In the genomic region with DNA sequence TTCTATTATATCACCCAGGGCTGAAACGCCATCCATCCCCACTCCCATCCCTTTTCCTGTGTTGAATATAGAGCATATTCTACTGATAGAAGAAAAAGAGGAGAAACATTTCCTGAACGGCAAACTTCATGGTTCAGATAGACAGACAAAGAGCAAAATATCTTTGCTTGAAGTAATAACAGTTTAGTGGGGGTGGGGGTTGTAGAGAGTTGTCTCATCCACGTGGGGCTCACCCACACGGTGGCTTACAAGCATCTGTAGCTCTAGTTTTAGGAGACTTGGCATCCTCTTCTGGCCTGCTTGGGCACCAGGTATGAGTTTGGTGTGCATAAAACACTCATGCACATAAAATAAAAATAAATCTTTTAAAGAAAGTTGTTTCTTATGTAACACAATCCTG, we compare ENCODE assay signal across 8 mouse cellular contexts. TPM values are rescaled to one million over a fixed set of nuclear protein-coding genes. Genes with fewer than 3 reads are reported as not detected.
DNase-seq lines count a peak whose midpoint lies in the region; ATAC-seq and TF ChIP-seq lines count a peak whose summit lies in the region.

No protein-coding gene starts in this region.

- peak overlapping the region; percentile 99 for H3K9ac ChIP-seq in heart, embryonic 12.5 days
- 0 out of 2 replicates have a peak overlapping the region, but pooled peaks have one; percentile 85 for H3K9ac ChIP-seq in CH12.LX (ENCODE audit: insufficient read depth, low read depth)
- H3K9ac ChIP-seq in forebrain, embryonic 14.5 days (ENCODE audit: low read length), result peak overlapping the region; percentile 100
- H3K9ac ChIP-seq in liver, embryonic 15.5 days, result no peak overlapping the region

- H3K79me2 ChIP-seq in CH12.LX (replicated peaks; ENCODE audit: control insufficient read depth, extremely low read depth, insufficient read depth, poor library complexity, severe bottlenecking), result peaks cover 14% of the 10 kb centered on the region

- no peak for TF ChIP-seq EP300 in CH12.LX (IDR thresholded peaks at IDR 0.05; ENCODE audit: low read length)

- dilution Hi-C loops in CH12.LX (cut with MboI; ENCODE audit: extremely low pct_ligation_motif_present, extremely low pct_unique_long_range_greater_than_20kb, low sequenced_read_pairs), result no loop called here

- no peaks in the 10 kb centered on the region for H3K27me3 ChIP-seq in heart, embryonic 12.5 days (replicated peaks)
- H3K27me3 ChIP-seq in CH12.LX (replicated peaks), result no peaks in the 10 kb centered on the region
- H3K27me3 ChIP-seq in forebrain, embryonic 14.5 days (replicated peaks; ENCODE audit: control insufficient read depth, insufficient read depth, low read length), result no peaks in the 10 kb centered on the region
- H3K27me3 ChIP-seq in liver, embryonic 15.5 days, result peaks cover 51% of the 10 kb centered on the region

- no peaks in the 10 kb centered on the region for H3K36me3 ChIP-seq in heart, embryonic 12.5 days
- H3K36me3 ChIP-seq in CH12.LX (replicated peaks in 1 of 2; ENCODE audit: control insufficient read depth in 1 of 2, insufficient read depth in 1 of 2, low read length in 1 of 2), result no peaks in the 10 kb centered on the region
- no peaks in the 10 kb centered on the region; the same call in 1 of the 2 replicates for H3K36me3 ChIP-seq in forebrain, embryonic 14.5 days (ENCODE audit: control insufficient read depth, insufficient read depth, low read length)
- H3K36me3 ChIP-seq in liver, embryonic 15.5 days (replicated peaks), result no peaks in the 10 kb centered on the region

- peak overlapping the region; percentile 71 for H3K4me2 ChIP-seq in heart, embryonic 12.5 days
- no peak overlapping the region; the same call in 1 of the 2 replicates for H3K4me2 ChIP-seq in CH12.LX (ENCODE audit: insufficient read depth, low read depth, poor library complexity, severe bottlenecking)
- H3K4me2 ChIP-seq in forebrain, embryonic 14.5 days (ENCODE audit: low read length), result peak overlapping the region; percentile 61
- H3K4me2 ChIP-seq in liver, embryonic 15.5 days, result peak overlapping the region; percentile 91; the same call in 1 of the 2 replicates

- no peak for TF ChIP-seq CTCF in CH12.LX (conservative IDR thresholded peaks at IDR 0.05 in 1 of 2, IDR thresholded peaks at IDR 0.05 in 1 of 2; ENCODE audit: low read depth in 2 of 2, low read length in 2 of 2)

- WGBS in heart, embryonic 12.5 days, result 31% methylated on average over 4 of the region's 4 CpGs
- 24% methylated on average over 4 of the region's 4 CpGs for WGBS in forebrain, embryonic 14.5 days
- 34% methylated on average over 4 of the region's 4 CpGs for WGBS in liver, embryonic 15.5 days (ENCODE audit: insufficient replicate concordance)

- H3K4me3 ChIP-seq in heart, embryonic 12.5 days, result peak overlapping the region; percentile 97
- no peak overlapping the region for H3K4me3 ChIP-seq in CH12.LX (replicated peaks in 1 of 3; ENCODE audit: low read depth in 2 of 3, low read length in 2 of 3, poor library complexity in 1 of 3)
- peak overlapping the region; percentile 94 for H3K4me3 ChIP-seq in forebrain, embryonic 14.5 days (ENCODE audit: low read depth, low read length)
- H3K4me3 ChIP-seq in liver, embryonic 15.5 days (replicated peaks), result peak overlapping the region; percentile 66; the same call in 1 of the 2 replicates

- intact Hi-C loops in heart, postnatal 36 days (cut with DNase I), result loop anchor here (2.0 to 5.0 kb wide), 2 partner anchors 22 to 113 kb away; no protein-coding TSS in a partner anchor

- in situ Hi-C loops in CH12.LX (cut with MboI; ENCODE audit: low pct_ligation_motif_present, low pct_unique_long_range_greater_than_20kb, low sequenced_read_pairs), result loop anchor here (5.0 kb wide), 1 partner anchor 33 kb away; no protein-coding TSS in a partner anchor

- peak overlapping the region; percentile 94; the same call in 1 of the 2 replicates for H3K27ac ChIP-seq in heart, embryonic 12.5 days (ENCODE audit: poor library complexity, severe bottlenecking)
- no peak overlapping the region for H3K27ac ChIP-seq in CH12.LX (ENCODE audit: insufficient read depth, low read depth)
- peak overlapping the region; percentile 94 for H3K27ac ChIP-seq in forebrain, embryonic 14.5 days (ENCODE audit: low read depth, low read length)
- no peak overlapping the region for H3K27ac ChIP-seq in liver, embryonic 15.5 days (replicated peaks)

- peaks cover 29% of the 10 kb centered on the region for H3K4me1 ChIP-seq in heart, embryonic 12.5 days (replicated peaks)
- peaks cover 26 to 60% of the 10 kb centered on the region in 2 experiments for H3K4me1 ChIP-seq in CH12.LX (ENCODE audit: control insufficient read depth in 1 of 2, insufficient read depth in 2 of 2)
- peaks cover 5% of the 10 kb centered on the region for H3K4me1 ChIP-seq in forebrain, embryonic 14.5 days (ENCODE audit: control insufficient read depth, insufficient read depth, low read length)
- H3K4me1 ChIP-seq in liver, embryonic 15.5 days (replicated peaks), result peaks cover 34% of the 10 kb centered on the region

- DNase-seq in heart, postnatal 36 days, result no peak
- DNase-seq in CH12.LX (ENCODE audit: extremely low read depth), result no peak
- peak; percentile 12 for DNase-seq in forebrain, embryonic 14.5 days (ENCODE audit: low spot score)
- no peak for DNase-seq in retina, postnatal 1 day
- no peak for DNase-seq in layer of hippocampus, postnatal 14 days (ENCODE audit: low spot score in 2 of 2)
- DNase-seq in adrenal gland, postnatal 10 days, result no peak

- TF ChIP-seq POLR2A in CH12.LX (IDR thresholded peaks at IDR 0.05; ENCODE audit: low read depth, low read length), result no peak

- no peak for TF ChIP-seq RAD21 in CH12.LX (IDR thresholded peaks at IDR 0.05; ENCODE audit: low read depth, low read length)

- H3K9me3 ChIP-seq in heart, embryonic 12.5 days (replicated peaks), result no peaks in the 10 kb centered on the region
- no peaks in the 10 kb centered on the region for H3K9me3 ChIP-seq in CH12.LX (replicated peaks; ENCODE audit: low read length)
- H3K9me3 ChIP-seq in forebrain, embryonic 14.5 days (replicated peaks; ENCODE audit: control insufficient read depth, low read length), result no peaks in the 10 kb centered on the region
- H3K9me3 ChIP-seq in liver, embryonic 15.5 days (replicated peaks), result no peaks in the 10 kb centered on the region

- ATAC-seq in heart, embryonic 12.5 days (ENCODE audit: insufficient number of reproducible peaks, low FRiP score), result no peak
- no peak for ATAC-seq in forebrain, embryonic 14.5 days
- no peak for ATAC-seq in liver, embryonic 15.5 days (ENCODE audit: insufficient read depth)

TF ChIP-seq in CH12.LX, 34 proteins besides CTCF, POLR2A, EP300 and RAD21:
- TF ChIP-seq SIN3A (IDR thresholded peaks at IDR 0.05; ENCODE audit: low read length) (no peak), NELFE (IDR thresholded peaks at IDR 0.05; ENCODE audit: low read depth, low read length) (no peak), TBP (conservative IDR thresholded peaks at IDR 0.05; ENCODE audit: low read depth, low read length) (no peak), MAFK (IDR thresholded peaks at IDR 0.05; ENCODE audit: insufficient replicate concordance, low read length) (no peak), MXI1 (IDR thresholded peaks at IDR 0.05; ENCODE audit: low read depth, low read length) (no peak), TCF12 (IDR thresholded peaks at IDR 0.05; ENCODE audit: low read depth, low read length) (no peak), NRF1 (IDR thresholded peaks at IDR 0.05; ENCODE audit: low read depth, low read length) (no peak), IRF4 (IDR thresholded peaks at IDR 0.05; ENCODE audit: low read depth, low read length) (no peak), ZMIZ1 (IDR thresholded peaks at IDR 0.05; ENCODE audit: low read depth, low read length) (no peak), HCFC1 (IDR thresholded peaks at IDR 0.05; ENCODE audit: low read depth, low read length) (no peak), BHLHE40 (IDR thresholded peaks at IDR 0.05; ENCODE audit: low read depth, low read length) (no peak), ZC3H11A (IDR thresholded peaks at IDR 0.05; ENCODE audit: low read depth, low read length) (no peak), GABPA (IDR thresholded peaks at IDR 0.05; ENCODE audit: insufficient replicate concordance, low read depth, low read length) (no peak)

RNA-seq across cellular contexts. Expression of gene Tmsb10, which starts 0.6 kb away (rescaled TPM):
- polyA plus RNA-seq in heart, embryonic 12.5 days (2016; fragmentation: Nextera tagmentation; extraction: Ambion mirVana), result 2,303 and 2,375 TPM in 2 replicates
- 100 to 1,000 TPM; 112 to 120 TPM for total RNA-seq in heart, postnatal 36 days (2021)
- total RNA-seq in CH12.LX (2012; rRNA removed), result 223 and 253 TPM in 2 replicates
- total RNA-seq in CH12.LX (2014; rRNA removed), result 277 and 379 TPM in 2 replicates
- polyA plus RNA-seq in CH12.LX (2012; ENCODE audit: insufficient read length, low read depth), result 479 and 722 TPM in 2 replicates
- 4,907 and 5,462 TPM in 2 replicates for polyA plus RNA-seq in forebrain, embryonic 14.5 days (2014; fragmentation: Nextera tagmentation; extraction: Ambion mirVana)
- 166 and 189 TPM in 2 replicates for polyA plus RNA-seq in liver, embryonic 15.5 days (2015; fragmentation: Nextera tagmentation; extraction: Ambion mirVana)
- 100 to 1,000 TPM; 787 to 793 TPM for total RNA-seq in layer of hippocampus, postnatal 14 days (2021)
- total RNA-seq in adrenal gland, postnatal 10 days (2021), result 100 to 1,000 TPM; 483 to 577 TPM

RNA-seq across cellular contexts. Expression of gene Kcmf1, which starts 59.4 kb away (rescaled TPM):
- 46.2 and 50.8 TPM in 2 replicates for polyA plus RNA-seq in heart, embryonic 12.5 days (2016; fragmentation: Nextera tagmentation; extraction: Ambion mirVana)
- total RNA-seq in heart, postnatal 36 days (2021), result 100 to 1,000 TPM; 104 to 110 TPM
- total RNA-seq in CH12.LX (2012; rRNA removed), result 82.5 and 108 TPM in 2 replicates
- total RNA-seq in CH12.LX (2014; rRNA removed), result 97.6 and 98.0 TPM in 2 replicates
- polyA plus RNA-seq in CH12.LX (2012; ENCODE audit: insufficient read length, low read depth), result 161 and 207 TPM in 2 replicates
- 33.4 and 34.1 TPM in 2 replicates for polyA plus RNA-seq in forebrain, embryonic 14.5 days (2014; fragmentation: Nextera tagmentation; extraction: Ambion mirVana)
- polyA plus RNA-seq in liver, embryonic 15.5 days (2015; fragmentation: Nextera tagmentation; extraction: Ambion mirVana), result 27.0 and 29.3 TPM in 2 replicates
- 10 to 100 TPM; 58.6 to 63.0 TPM for total RNA-seq in layer of hippocampus, postnatal 14 days (2021)
- 10 to 100 TPM; 85.5 to 91.6 TPM for total RNA-seq in adrenal gland, postnatal 10 days (2021)

Comparison
In these comparisons a context has a peak if more than half of its experiments do, and no peak if none do; other contexts are left out.
1. H3K27ac ChIP-seq: peak in heart, embryonic 12.5 days (single experiment) and forebrain, embryonic 14.5 days (single experiment); none in CH12.LX (single experiment) and liver, embryonic 15.5 days (single experiment).
2. H3K4me3 ChIP-seq: peak in heart, embryonic 12.5 days (single experiment), forebrain, embryonic 14.5 days (single experiment) and liver, embryonic 15.5 days (single experiment); none in CH12.LX (0 of 3).